Mouse (Mus musculus): ENCODE measurements around the gene Rhoq. TPM values are rescaled to one million over a fixed set of nuclear protein-coding genes. Genes with fewer than 3 reads are reported as not detected.

Rhoq gene
- total RNA-seq, 2 experiments from 2014 or later: 165 to 168 TPM

Other genes with a start within 250 kb of the Rhoq start
- gene Epas1, start 209.4 kb upstream of the Rhoq start, total RNA-seq (2021): 100 to 1,000 TPM; 259 to 278 TPM
- gene Tmem247, start 45.7 kb upstream of the Rhoq start, total RNA-seq (2021): not detected
- gene Atp6v1e2, start 15.2 kb upstream of the Rhoq start, total RNA-seq (2021): not detected
- 1 to 10 TPM; 4.0 to 4.8 TPM for gene Pigf, start 62.3 kb downstream of the Rhoq start, total RNA-seq (2021)
- 10 to 100 TPM; 44.2 to 47.3 TPM for gene Cript, start 62.5 kb downstream of the Rhoq start, total RNA-seq (2021)
- gene Socs5, start 144.6 kb downstream of the Rhoq start, total RNA-seq (2021): 10 to 100 TPM; 30.3 to 32.8 TPM